Mouse (Mus musculus) spleen, adult 2 months (tissue): ENCODE measurements at regions not wholly inside any gene's neighbourhood (a gene's known extent, or its start where the extent isn't known, plus 50 kb on each side); places are given as distances from the start of the nearest gene placed in this dataset.

ENCODE experiments used
- CTCF ChIP-seq: fragments of 200-500 bp; IDR thresholded peaks from 2 replicates; pipeline ENCODE4 v1.5.1; 2011; ENCODE audit warnings: mild to moderate bottlenecking, inconsistent platforms; ENCODE audit not compliant: insufficient read depth, insufficient read length, insufficient replicate concordance; ENCODE audit errors: extremely low read depth
- POLR2A ChIP-seq: fragments of 200-500 bp; IDR thresholded peaks from 2 replicates; pipeline ENCODE4 v1.6.1; 2011; ENCODE audit warnings: low read depth, low read length, inconsistent platforms

DNA sequence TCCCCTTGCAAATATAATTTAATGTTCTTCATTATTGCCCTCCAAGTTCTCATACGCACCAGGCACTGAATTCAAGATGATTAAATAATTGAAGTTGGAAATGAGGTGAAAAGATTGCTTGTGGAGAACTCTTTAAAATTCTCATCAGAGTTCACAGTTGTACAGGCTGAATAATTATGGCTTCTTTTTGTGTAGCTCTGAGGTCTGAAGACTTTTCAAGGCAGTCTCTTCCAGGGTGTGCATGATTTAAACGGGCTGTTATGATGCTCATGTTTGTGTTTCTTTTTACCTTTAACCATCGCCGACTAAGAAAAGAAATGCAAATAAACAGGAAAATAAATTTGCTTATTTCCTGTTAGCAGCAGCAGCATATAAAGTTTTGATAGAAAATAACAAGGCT lies 185.3 kb downstream of the Plk2 start:
- TF ChIP-seq CTCF (no peak), POLR2A (no peak)
